Mouse (Mus musculus) bone marrow macrophage, adult 2 months (primary cell): ENCODE data around the gene Rps6kc1.

Experiments used
- CTCF ChIP-seq: IDR thresholded peaks from 2 replicates; pipeline ENCODE4 v1.5.1; 2012; ENCODE audit warnings: low read depth, mild to moderate bottlenecking, low read length, moderate library complexity
- POLR2A ChIP-seq: IDR thresholded peaks from 2 replicates; pipeline ENCODE4 v1.6.1; 2012; ENCODE audit warnings: mild to moderate bottlenecking, low read depth, low read length, borderline replicate concordance

- TF ChIP-seq CTCF (no peak), POLR2A (no peak)
Observed at GRCm38 (mm10) chr1:190653989-190654693, 257.4 kb downstream of the Rps6kc1 start.
